Mouse (Mus musculus) lung, embryonic 15.5 days (tissue): Measurements from ENCODE around the gene Zdhhc22. TPM values are rescaled to one million over a fixed set of nuclear protein-coding genes. Genes with fewer than 3 reads are reported as not detected.

Source experiments
- ATAC-seq: fragments of 200-750 bp; cut with Nextera tagmentation; 2 replicates; pipeline ENCODE4 v1.8.0; 2017; ENCODE audit warnings: moderate number of reproducible peaks, borderline replicate concordance; ENCODE audit not compliant: low FRiP score, low TSS enrichment; ENCODE audit errors: extremely low read depth
- H3K27ac ChIP-seq: fragments of 300-500 bp; sonication (generic); 2 replicates; pipeline ENCODE4 v1.5.1; 2015; ENCODE audit warnings: moderate library complexity, mild to moderate bottlenecking, inconsistent platforms
- H3K27me3 ChIP-seq: fragments of 300-500 bp; sonication (generic); 2 replicates; pipeline ENCODE4 v1.6.1; 2015; ENCODE audit warnings: inconsistent platforms
- H3K36me3 ChIP-seq: fragments of 300-500 bp; sonication (generic); 2 replicates; pipeline ENCODE4 v1.6.1; 2015; ENCODE audit warnings: inconsistent platforms
- H3K4me1 ChIP-seq: fragments of 300-500 bp; sonication (generic); 2 replicates; pipeline ENCODE4 v1.6.1; 2015; ENCODE audit warnings: inconsistent platforms
- H3K4me2 ChIP-seq: fragments of 300-500 bp; sonication (generic); 2 replicates; pipeline ENCODE4 v1.6.1; 2015; ENCODE audit warnings: inconsistent platforms, mild to moderate bottlenecking, moderate library complexity
- H3K4me3 ChIP-seq: fragments of 300-500 bp; sonication (generic); 2 replicates; pipeline ENCODE4 v1.5.1; 2015; ENCODE audit warnings: mild to moderate bottlenecking, inconsistent platforms
- H3K9ac ChIP-seq: fragments of 300-500 bp; sonication (generic); 2 replicates; pipeline ENCODE4 v1.6.1; 2015; ENCODE audit warnings: inconsistent platforms
- H3K9me3 ChIP-seq: fragments of 300-500 bp; sonication (generic); 2 replicates; pipeline ENCODE4 v1.6.1; 2016; ENCODE audit warnings: inconsistent platforms
- WGBS: fragments of 180-500 bp; shearing (Covaris S2); methylation state at CpG from one replicate; pipeline ENCODE4 v1.1.7; 2015; 5-methylcytosine and 5-hydroxymethylcytosine counted together
- polyA plus RNA-seq: library from polyadenylated mRNA; unstranded; fragments of >200 nt; fragmentation: Nextera tagmentation; extraction: Ambion mirVana; gene quantifications from 2 replicates; pipeline ENCODE4 v1.2.1, GENCODE M21; 2015

The Zdhhc22 gene
- polyA plus RNA-seq, 1 experiment from 2014 or later, result 0.12 TPM

- Histone ChIP-seq H3K27ac (peak overlapping the region; percentile 100), H3K9ac (peak overlapping the region; percentile 91), H3K4me2 (peak overlapping the region; percentile 74), H3K4me1 (peaks cover 45% of the 10 kb centered on the region), H3K36me3 (no peaks in the 10 kb centered on the region), H3K27me3 (no peaks in the 10 kb centered on the region), H3K9me3 (no peaks in the 10 kb centered on the region), H3K4me3 (peak overlapping the region; percentile 72)
- no peak for ATAC-seq
- under 1% methylated on average over 17 of the region's 17 CpGs for WGBS
Observed at GRCm38 (mm10) chr12:86946301-86946781, 43.9 kb downstream of the Zdhhc22 start.

GRCm38 (mm10) chr12:86945126-86945525 is 45.1 kb downstream of the Zdhhc22 start:
- Histone ChIP-seq H3K4me3 (no peak overlapping the region), H3K36me3 (no peaks in the 10 kb centered on the region), H3K9ac (no peak overlapping the region), H3K27ac (no peak overlapping the region), H3K9me3 (no peaks in the 10 kb centered on the region), H3K4me1 (peaks cover 39% of the 10 kb centered on the region), H3K4me2 (no peak overlapping the region), H3K27me3 (no peaks in the 10 kb centered on the region)
- ATAC-seq, result no peak
- WGBS, result 6% methylated on average over 4 of the region's 4 CpGs

- Histone ChIP-seq H3K4me2 (no peak overlapping the region), H3K36me3 (no peaks in the 10 kb centered on the region), H3K27ac (no peak overlapping the region), H3K9me3 (no peaks in the 10 kb centered on the region), H3K4me3 (no peak overlapping the region), H3K4me1 (peaks cover 27% of the 10 kb centered on the region), H3K9ac (no peak overlapping the region), H3K27me3 (no peaks in the 10 kb centered on the region)
- no peak for ATAC-seq
- 79% methylated on average over 8 of the region's 8 CpGs for WGBS
Observed at GRCm38 (mm10) chr12:86943421-86943820, 46.8 kb downstream of the Zdhhc22 start.

- no peak for ATAC-seq
- Histone ChIP-seq H3K4me1 (peaks cover 18% of the 10 kb centered on the region), H3K9ac (no peak overlapping the region), H3K4me3 (no peak overlapping the region), H3K9me3 (no peaks in the 10 kb centered on the region), H3K27me3 (no peaks in the 10 kb centered on the region), H3K27ac (no peak overlapping the region), H3K36me3 (no peaks in the 10 kb centered on the region), H3K4me2 (no peak overlapping the region)
- 41% methylated on average over 5 of the region's 5 CpGs for WGBS
Observed at GRCm38 (mm10) chr12:86941734-86942486, 48.3 kb downstream of the Zdhhc22 start.

- no peaks in the 10 kb centered on the region for H3K9me3 ChIP-seq
- peak; percentile 43; the same call in 1 of the 2 replicates for ATAC-seq
- 43% methylated on average over 11 of the region's 11 CpGs for WGBS
- H3K36me3 ChIP-seq, result no peaks in the 10 kb centered on the region
- no peaks in the 10 kb centered on the region for H3K27me3 ChIP-seq
- H3K27ac ChIP-seq, result peak overlapping the region; percentile 77
- no peak overlapping the region for H3K4me3 ChIP-seq
- H3K9ac ChIP-seq, result no peak overlapping the region
- peak overlapping the region; percentile 21; the same call in 1 of the 2 replicates for H3K4me2 ChIP-seq
- H3K4me1 ChIP-seq, result peaks cover 17% of the 10 kb centered on the region
Observed at GRCm38 (mm10) chr12:86941173-86941572, 49.1 kb downstream of the Zdhhc22 start.

- no peak for ATAC-seq
- Histone ChIP-seq H3K9ac (no peak overlapping the region), H3K4me2 (no peak overlapping the region), H3K27me3 (no peaks in the 10 kb centered on the region), H3K9me3 (no peaks in the 10 kb centered on the region), H3K4me1 (peaks cover 12% of the 10 kb centered on the region), H3K27ac (no peak overlapping the region), H3K4me3 (no peak overlapping the region), H3K36me3 (no peaks in the 10 kb centered on the region)
- WGBS, result 72% methylated on average over 9 of the region's 9 CpGs
Observed at GRCm38 (mm10) chr12:86938571-86938970, 51.7 kb downstream of the Zdhhc22 start.

- no peaks in the 10 kb centered on the region for H3K36me3 ChIP-seq
- ATAC-seq, result no peak
- H3K27ac ChIP-seq, result no peak overlapping the region
- H3K27me3 ChIP-seq, result no peaks in the 10 kb centered on the region
- no peak overlapping the region for H3K9ac ChIP-seq
- no peak overlapping the region for H3K4me3 ChIP-seq
- no peaks in the 10 kb centered on the region for H3K9me3 ChIP-seq
- H3K4me1 ChIP-seq, result peaks cover 21% of the 10 kb centered on the region
- H3K4me2 ChIP-seq, result no peak overlapping the region
- 68% methylated on average over 11 of the region's 11 CpGs for WGBS
Observed at GRCm38 (mm10) chr12:86936587-86937343, 53.5 kb downstream of the Zdhhc22 start.

- WGBS, result 77% methylated on average over 8 of the region's 8 CpGs
- Histone ChIP-seq H3K4me2 (no peak overlapping the region), H3K27me3 (no peaks in the 10 kb centered on the region), H3K9ac (no peak overlapping the region), H3K27ac (no peak overlapping the region), H3K4me1 (peaks cover 14% of the 10 kb centered on the region), H3K36me3 (no peaks in the 10 kb centered on the region), H3K4me3 (no peak overlapping the region), H3K9me3 (no peaks in the 10 kb centered on the region)
- ATAC-seq, result no peak
Observed at GRCm38 (mm10) chr12:86935692-86936282, 54.4 kb downstream of the Zdhhc22 start.

- Histone ChIP-seq H3K9ac (no peak overlapping the region), H3K4me2 (no peak overlapping the region), H3K27me3 (no peaks in the 10 kb centered on the region), H3K4me3 (no peak overlapping the region), H3K36me3 (no peaks in the 10 kb centered on the region), H3K4me1 (peaks cover 14% of the 10 kb centered on the region), H3K9me3 (no peaks in the 10 kb centered on the region), H3K27ac (no peak overlapping the region)
- 40% methylated on average over 1 of the region's 1 CpGs for WGBS
- no peak for ATAC-seq
Observed at GRCm38 (mm10) chr12:86934748-86935147, 55.5 kb downstream of the Zdhhc22 start.

- Histone ChIP-seq H3K9me3 (peaks cover 2% of the 10 kb centered on the region; the same call in 1 of the 2 replicates), H3K4me1 (peaks cover 14% of the 10 kb centered on the region), H3K4me2 (no peak overlapping the region), H3K27ac (no peak overlapping the region), H3K4me3 (no peak overlapping the region), H3K27me3 (no peaks in the 10 kb centered on the region), H3K9ac (no peak overlapping the region), H3K36me3 (no peaks in the 10 kb centered on the region)
- 34% methylated on average over 6 of the region's 6 CpGs for WGBS
- 0 out of 2 replicates have a peak, but pooled peaks have one; percentile 24 for ATAC-seq
Observed at GRCm38 (mm10) chr12:86932575-86932952, 57.7 kb downstream of the Zdhhc22 start.

- H3K36me3 ChIP-seq, result no peaks in the 10 kb centered on the region
- no peak overlapping the region for H3K4me3 ChIP-seq
- ATAC-seq, result peak; percentile 68; the same call in 1 of the 2 replicates
- no peak overlapping the region for H3K9ac ChIP-seq
- WGBS, result 14% methylated on average over 7 of the region's 7 CpGs
- H3K4me1 ChIP-seq, result peaks cover 14% of the 10 kb centered on the region
- no peaks in the 10 kb centered on the region for H3K27me3 ChIP-seq
- H3K9me3 ChIP-seq, result peaks cover 2% of the 10 kb centered on the region; the same call in 1 of the 2 replicates
- H3K4me2 ChIP-seq, result no peak overlapping the region
- H3K27ac ChIP-seq, result no peak overlapping the region
Observed at GRCm38 (mm10) chr12:86931919-86932574, 58.2 kb downstream of the Zdhhc22 start.
